Mouse (Mus musculus) liver (tissue): ENCODE data around the gene Slc39a11.

Source experiments
- DNase-seq: peaks from one replicate; pipeline ENCODE4 v3.0.0-alpha.2; 2020; ENCODE audit warnings: mixed read lengths

Slc39a11 gene

GRCm38 (mm10) chr11:113450665-113451064 is 199.2 kb downstream of the Slc39a11 start:
- DNase-seq: no peak

- DNase-seq: no peak
Measured at GRCm38 (mm10) chr11:113450028-113450427, 199.9 kb downstream of the Slc39a11 start.

GRCm38 (mm10) chr11:113442036-113442435 is 207.8 kb downstream of the Slc39a11 start:
- DNase-seq: no peak

- no peak for DNase-seq
Measured at GRCm38 (mm10) chr11:113439328-113440030, 210.4 kb downstream of the Slc39a11 start.

GRCm38 (mm10) chr11:113438915-113439314 is 211.0 kb downstream of the Slc39a11 start:
- DNase-seq: no peak

- no peak for DNase-seq
Measured at GRCm38 (mm10) chr11:113437357-113437756, 212.5 kb downstream of the Slc39a11 start.

GRCm38 (mm10) chr11:113436299-113436698 is 213.6 kb downstream of the Slc39a11 start:
- DNase-seq: no peak

- no peak for DNase-seq
Measured at GRCm38 (mm10) chr11:113435696-113436095, 214.2 kb downstream of the Slc39a11 start.

- DNase-seq: no peak
Measured at GRCm38 (mm10) chr11:113431161-113431560, 218.7 kb downstream of the Slc39a11 start.

- DNase-seq: no peak
Measured at GRCm38 (mm10) chr11:113425882-113426281, 224.0 kb downstream of the Slc39a11 start.

GRCm38 (mm10) chr11:113425454-113425853 is 224.4 kb downstream of the Slc39a11 start:
- no peak for DNase-seq

- DNase-seq: no peak
Measured at GRCm38 (mm10) chr11:113424765-113425164, 225.1 kb downstream of the Slc39a11 start.

GRCm38 (mm10) chr11:113422598-113422997 is 227.3 kb downstream of the Slc39a11 start:
- DNase-seq: no peak

GRCm38 (mm10) chr11:113418921-113419655 is 230.8 kb downstream of the Slc39a11 start:
- no peak for DNase-seq

- DNase-seq: no peak
Measured at GRCm38 (mm10) chr11:113417948-113418347, 231.9 kb downstream of the Slc39a11 start.

GRCm38 (mm10) chr11:113412545-113412944 is 237.3 kb downstream of the Slc39a11 start:
- no peak for DNase-seq

- no peak for DNase-seq
Measured at GRCm38 (mm10) chr11:113411798-113412197, 238.1 kb downstream of the Slc39a11 start.

GRCm38 (mm10) chr11:113409121-113409520 is 240.8 kb downstream of the Slc39a11 start:
- DNase-seq: no peak

GRCm38 (mm10) chr11:113407474-113407873 is 242.4 kb downstream of the Slc39a11 start:
- DNase-seq: no peak

- no peak for DNase-seq
Measured at GRCm38 (mm10) chr11:113400868-113401267, 249.0 kb downstream of the Slc39a11 start.

- DNase-seq: no peak
Measured at GRCm38 (mm10) chr11:113399601-113400000, 250.3 kb downstream of the Slc39a11 start.

- DNase-seq: no peak
Measured at GRCm38 (mm10) chr11:113397394-113397793, 252.5 kb downstream of the Slc39a11 start.

GRCm38 (mm10) chr11:113393366-113394150 is 256.3 kb downstream of the Slc39a11 start:
- no peak for DNase-seq
